Mouse (Mus musculus): Measurements from ENCODE around the gene Gramd4. TPM values are rescaled to one million over a fixed set of nuclear protein-coding genes. Genes with fewer than 3 reads are reported as not detected.

Gramd4 gene
- polyA plus RNA-seq, 1 experiment: 25.1 TPM

GRCm38 (mm10) chr15:86069011-86069791, 11.7 kb downstream of the Gramd4 start:
- peaks cover 48% of the 10 kb centered on the region for H3K4me1 ChIP-seq (ENCODE audit: control insufficient read depth, insufficient read depth, insufficient read length, low read length)
- TF ChIP-seq POLR2A (IDR thresholded peaks at IDR 0.05; ENCODE audit: low read depth, low read length) (no peak), CTCF (IDR thresholded peaks at IDR 0.05; ENCODE audit: extremely low read depth, insufficient read length, insufficient replicate concordance, low read depth, low read length) (no peak)
- H3K27me3 ChIP-seq (ENCODE audit: control insufficient read depth, insufficient read depth, low read length): no peaks in the 10 kb centered on the region
- no peak overlapping the region for H3K27ac ChIP-seq (ENCODE audit: insufficient read depth, low read depth, low read length)
- no peak overlapping the region for H3K4me3 ChIP-seq (ENCODE audit: low read depth, low read length)
- no peaks in the 10 kb centered on the region for H3K36me3 ChIP-seq (ENCODE audit: control insufficient read depth, insufficient read depth, low read length)
- WGBS: 90% methylated on average over 10 of the region's 10 CpGs

DNA sequence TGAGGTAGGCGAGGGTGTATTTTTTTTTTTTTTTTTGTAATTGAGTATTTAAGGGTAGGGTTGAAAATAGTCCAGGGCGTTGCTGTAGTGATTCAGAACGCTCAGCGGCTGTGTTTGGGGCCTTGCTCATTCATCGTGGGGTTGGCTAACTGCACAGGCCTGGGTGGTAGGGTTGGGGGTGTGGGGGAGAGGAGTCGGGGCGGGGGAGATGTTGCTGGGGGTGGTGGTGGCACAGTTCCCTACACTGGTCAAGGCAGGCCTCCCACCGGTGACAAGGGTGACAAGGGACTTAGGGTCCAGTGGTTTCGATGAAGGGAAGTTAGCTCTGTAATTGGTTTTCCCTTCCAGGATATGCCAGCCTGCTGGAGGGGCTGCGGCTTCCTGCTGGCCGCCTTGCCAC, 12.9 kb downstream of the Gramd4 start:
- Histone ChIP-seq H3K4me1 (ENCODE audit: control insufficient read depth, insufficient read depth, insufficient read length, low read length) (peaks cover 44% of the 10 kb centered on the region), H3K27ac (ENCODE audit: insufficient read depth, low read depth, low read length) (no peak overlapping the region)
- WGBS: 84% methylated on average over 11 of the region's 11 CpGs

DNA sequence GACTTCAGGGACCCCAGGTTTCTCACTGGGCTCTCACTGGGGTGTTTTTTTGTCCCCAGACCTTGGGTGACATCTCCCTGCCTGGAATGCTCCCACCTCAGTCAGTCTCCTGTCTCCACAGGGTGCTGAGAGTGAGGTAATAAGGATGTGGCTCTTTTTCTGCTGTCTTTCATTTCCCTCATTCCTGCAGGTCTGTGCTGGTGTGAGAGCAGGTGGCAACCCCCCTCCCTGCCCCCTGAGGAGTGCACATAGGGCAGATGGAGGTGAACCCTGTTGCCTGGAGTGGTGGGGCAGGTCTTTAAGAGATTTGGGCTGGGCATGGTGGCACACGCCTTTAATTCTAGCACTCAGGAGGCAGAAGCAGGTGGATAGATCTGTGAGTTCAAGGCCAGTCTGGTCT, 13.7 kb downstream of the Gramd4 start:
- H3K4me1 ChIP-seq (ENCODE audit: control insufficient read depth, insufficient read depth, insufficient read length, low read length): peaks cover 46% of the 10 kb centered on the region
- TF ChIP-seq CTCF (IDR thresholded peaks at IDR 0.05; ENCODE audit: extremely low read depth, insufficient read length, insufficient replicate concordance, low read depth, low read length): no peak
- no peak for TF ChIP-seq POLR2A (IDR thresholded peaks at IDR 0.05; ENCODE audit: low read depth, low read length)
- no peak overlapping the region for H3K27ac ChIP-seq (ENCODE audit: insufficient read depth, low read depth, low read length)
- WGBS: 32% methylated on average over 1 of the region's 1 CpGs
- no peaks in the 10 kb centered on the region for H3K27me3 ChIP-seq (ENCODE audit: control insufficient read depth, insufficient read depth, low read length)
- H3K4me3 ChIP-seq (ENCODE audit: low read depth, low read length): no peak overlapping the region
- H3K36me3 ChIP-seq (ENCODE audit: control insufficient read depth, insufficient read depth, low read length): no peaks in the 10 kb centered on the region

More for the DNA sequence above, 12.9 kb downstream of the Gramd4 start:
- no peak for TF ChIP-seq CTCF (IDR thresholded peaks at IDR 0.05; ENCODE audit: extremely low read depth, insufficient read length, insufficient replicate concordance, low read depth, low read length)
- TF ChIP-seq POLR2A (IDR thresholded peaks at IDR 0.05; ENCODE audit: low read depth, low read length): no peak
- no peaks in the 10 kb centered on the region for H3K36me3 ChIP-seq (ENCODE audit: control insufficient read depth, insufficient read depth, low read length)
- H3K4me3 ChIP-seq (ENCODE audit: low read depth, low read length): no peak overlapping the region
- H3K27me3 ChIP-seq (ENCODE audit: control insufficient read depth, insufficient read depth, low read length): no peaks in the 10 kb centered on the region

DNA sequence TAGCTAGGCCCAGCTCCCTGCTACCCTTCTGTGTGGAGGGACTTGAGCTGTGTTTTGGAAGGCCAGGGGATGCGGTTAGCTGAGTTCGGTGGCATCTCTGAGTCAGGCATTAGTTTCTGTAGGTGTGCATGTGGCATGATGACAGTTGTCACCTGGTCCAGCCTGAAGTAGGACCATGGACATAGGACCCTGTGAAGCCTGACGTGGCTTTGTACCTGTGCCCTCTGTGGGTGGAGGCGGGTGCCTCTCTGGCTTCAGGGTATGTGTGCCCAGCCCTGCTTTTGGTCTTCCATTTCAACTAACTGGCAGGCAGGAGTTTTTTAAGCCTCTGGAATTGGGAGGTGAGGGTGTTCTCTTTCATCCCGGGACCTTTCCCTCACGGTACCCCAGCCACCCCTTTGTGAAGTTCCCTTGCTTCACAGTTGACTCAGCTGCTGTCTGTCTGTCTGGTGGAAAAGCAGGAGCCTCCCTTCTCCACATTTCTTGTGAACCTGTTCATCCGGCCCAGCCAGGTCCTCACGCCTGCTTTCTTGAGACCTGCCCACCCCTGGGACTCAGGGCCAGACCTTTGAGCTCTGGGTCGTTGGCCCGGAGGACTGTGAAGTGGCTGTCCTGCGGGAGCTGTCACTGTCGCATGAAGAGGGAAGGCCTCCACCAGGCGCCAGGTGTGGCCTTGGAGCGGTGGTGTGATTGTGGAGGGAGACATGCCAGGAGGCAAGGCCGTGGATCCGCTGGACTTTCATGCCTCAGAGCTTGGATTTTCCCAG, 16.9 kb downstream of the Gramd4 start:
- WGBS: 38% methylated on average over 16 of the region's 16 CpGs
- Histone ChIP-seq H3K4me1 (ENCODE audit: control insufficient read depth, insufficient read depth, insufficient read length, low read length) (peaks cover 60% of the 10 kb centered on the region), H3K27me3 (ENCODE audit: control insufficient read depth, insufficient read depth, low read length) (no peaks in the 10 kb centered on the region), H3K27ac (ENCODE audit: insufficient read depth, low read depth, low read length) (peak overlapping the region; percentile 92), H3K4me3 (ENCODE audit: low read depth, low read length) (peak overlapping the region; percentile 40), H3K36me3 (ENCODE audit: control insufficient read depth, insufficient read depth, low read length) (no peaks in the 10 kb centered on the region)
- TF ChIP-seq POLR2A (IDR thresholded peaks at IDR 0.05; ENCODE audit: low read depth, low read length) (peak; percentile 15; the same call in 1 of the 2 replicates), CTCF (IDR thresholded peaks at IDR 0.05; ENCODE audit: extremely low read depth, insufficient read length, insufficient replicate concordance, low read depth, low read length) (no peak)

DNA sequence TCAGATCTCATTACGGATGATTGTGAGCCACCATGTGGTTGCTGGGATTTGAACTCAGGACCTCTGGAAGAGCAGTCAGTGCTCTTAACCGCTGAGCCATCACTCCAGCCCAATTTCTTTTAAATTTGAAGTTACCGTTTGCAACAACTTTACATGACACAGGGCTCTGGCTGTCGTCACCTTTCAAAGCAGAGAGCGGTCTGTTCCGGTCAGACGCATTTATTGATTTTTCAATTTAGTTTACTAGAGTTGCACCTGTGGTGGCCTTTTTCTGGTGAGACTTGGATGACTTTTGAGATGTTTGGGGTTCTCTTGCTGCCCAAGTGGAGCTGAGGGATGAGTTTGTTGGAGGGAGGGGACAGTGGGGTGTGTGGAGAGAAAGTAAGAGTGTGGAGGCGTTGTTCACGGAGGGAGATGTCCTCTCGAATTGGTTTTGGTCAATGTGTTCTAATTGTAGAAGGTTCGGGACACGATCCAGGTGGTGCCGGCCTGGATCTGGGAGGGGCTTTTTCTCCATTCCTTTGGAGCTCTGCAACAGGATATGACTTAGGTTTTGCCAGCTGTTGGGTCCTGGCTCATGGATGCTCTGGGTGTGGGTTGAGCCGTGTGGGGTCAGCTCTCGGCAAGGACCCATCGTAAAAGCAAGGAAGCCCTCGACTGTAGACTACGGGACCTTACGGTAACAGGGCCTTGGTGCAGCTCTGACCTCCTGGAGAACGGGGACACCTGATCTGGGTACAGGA, 18.0 kb downstream of the Gramd4 start:
- WGBS: 62% methylated on average over 20 of the region's 20 CpGs
- peak overlapping the region; percentile 76 for H3K27ac ChIP-seq (ENCODE audit: insufficient read depth, low read depth, low read length)
- H3K27me3 ChIP-seq (ENCODE audit: control insufficient read depth, insufficient read depth, low read length): no peaks in the 10 kb centered on the region
- H3K36me3 ChIP-seq (ENCODE audit: control insufficient read depth, insufficient read depth, low read length): no peaks in the 10 kb centered on the region
- H3K4me1 ChIP-seq (ENCODE audit: control insufficient read depth, insufficient read depth, insufficient read length, low read length): peaks cover 66% of the 10 kb centered on the region
- peak overlapping the region; percentile 53 for H3K4me3 ChIP-seq (ENCODE audit: low read depth, low read length)
- TF ChIP-seq POLR2A (IDR thresholded peaks at IDR 0.05; ENCODE audit: low read depth, low read length): no peak
- TF ChIP-seq CTCF (IDR thresholded peaks at IDR 0.05; ENCODE audit: extremely low read depth, insufficient read length, insufficient replicate concordance, low read depth, low read length): no peak

- TF ChIP-seq POLR2A (IDR thresholded peaks at IDR 0.05; ENCODE audit: low read depth, low read length) (no peak), CTCF (IDR thresholded peaks at IDR 0.05; ENCODE audit: extremely low read depth, insufficient read length, insufficient replicate concordance, low read depth, low read length) (no peak)
- H3K27ac ChIP-seq (ENCODE audit: insufficient read depth, low read depth, low read length): peak overlapping the region; percentile 76
- H3K4me3 ChIP-seq (ENCODE audit: low read depth, low read length): peak overlapping the region; percentile 53
- H3K4me1 ChIP-seq (ENCODE audit: control insufficient read depth, insufficient read depth, insufficient read length, low read length): peaks cover 66% of the 10 kb centered on the region
- no peaks in the 10 kb centered on the region for H3K27me3 ChIP-seq (ENCODE audit: control insufficient read depth, insufficient read depth, low read length)
- WGBS: 53% methylated on average over 2 of the region's 2 CpGs
- H3K36me3 ChIP-seq (ENCODE audit: control insufficient read depth, insufficient read depth, low read length): no peaks in the 10 kb centered on the region
Measured at GRCm38 (mm10) chr15:86076048-86076315, 18.5 kb downstream of the Gramd4 start.

DNA sequence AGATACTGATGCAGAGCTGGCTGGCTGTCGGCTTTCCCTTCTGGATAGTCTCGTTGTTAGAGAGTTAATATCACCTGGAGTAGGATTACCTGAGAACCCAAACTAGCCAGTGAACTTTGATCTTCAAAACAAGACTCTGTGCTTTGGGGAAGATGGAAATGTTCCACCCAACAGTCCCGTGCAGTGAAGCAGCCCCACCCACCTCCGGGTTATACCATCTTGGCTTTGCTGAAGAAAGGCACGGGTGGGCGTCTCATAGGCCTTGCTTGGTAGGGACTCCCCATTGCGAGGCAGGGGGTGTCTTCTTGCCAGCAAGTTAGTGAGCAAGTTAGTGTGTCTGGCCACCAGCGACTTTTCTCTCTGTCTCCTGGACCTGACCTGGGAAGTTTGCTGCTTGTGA, 18.9 kb downstream of the Gramd4 start:
- 31% methylated on average over 8 of the region's 8 CpGs for WGBS
- Histone ChIP-seq H3K27me3 (ENCODE audit: control insufficient read depth, insufficient read depth, low read length) (no peaks in the 10 kb centered on the region), H3K27ac (ENCODE audit: insufficient read depth, low read depth, low read length) (peak overlapping the region; percentile 76), H3K4me3 (ENCODE audit: low read depth, low read length) (peak overlapping the region; percentile 53), H3K36me3 (ENCODE audit: control insufficient read depth, insufficient read depth, low read length) (no peaks in the 10 kb centered on the region), H3K4me1 (ENCODE audit: control insufficient read depth, insufficient read depth, insufficient read length, low read length) (peaks cover 65% of the 10 kb centered on the region)
- TF ChIP-seq POLR2A (IDR thresholded peaks at IDR 0.05; ENCODE audit: low read depth, low read length): no peak
- no peak for TF ChIP-seq CTCF (IDR thresholded peaks at IDR 0.05; ENCODE audit: extremely low read depth, insufficient read length, insufficient replicate concordance, low read depth, low read length)

Measured in small intestine, adult 2 months (tissue).